Mouse (Mus musculus) cerebellum, postnatal 10 days (tissue): ENCODE results near the gene Gfod1.

Experiments used
- DNase-seq, 2 experiments: peaks; one replicate each; pipeline ENCODE4 v3.0.0; 2021; ENCODE audit warnings: mixed read lengths in 2 of 2

Gfod1 gene

DNA sequence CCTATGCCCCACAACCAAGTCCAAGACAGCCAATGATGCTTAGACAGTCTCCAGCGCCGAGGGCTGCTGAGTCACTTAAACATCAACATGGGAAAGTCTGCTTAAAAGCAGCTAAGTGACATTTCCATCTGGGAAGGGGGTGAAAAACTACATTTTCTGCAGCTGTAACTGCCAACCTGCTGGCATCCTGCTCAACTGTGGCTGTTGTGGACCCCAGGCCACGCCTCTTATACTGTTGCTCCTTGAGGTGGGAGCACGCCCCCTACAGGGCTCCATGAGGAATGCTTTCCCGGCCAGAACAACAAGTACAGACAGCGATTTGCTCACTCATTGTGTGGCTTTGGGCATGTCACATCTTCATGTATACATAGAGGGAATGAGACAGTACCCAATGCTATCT, 106.8 kb downstream of the Gfod1 start:
- DNase-seq = no peak

DNA sequence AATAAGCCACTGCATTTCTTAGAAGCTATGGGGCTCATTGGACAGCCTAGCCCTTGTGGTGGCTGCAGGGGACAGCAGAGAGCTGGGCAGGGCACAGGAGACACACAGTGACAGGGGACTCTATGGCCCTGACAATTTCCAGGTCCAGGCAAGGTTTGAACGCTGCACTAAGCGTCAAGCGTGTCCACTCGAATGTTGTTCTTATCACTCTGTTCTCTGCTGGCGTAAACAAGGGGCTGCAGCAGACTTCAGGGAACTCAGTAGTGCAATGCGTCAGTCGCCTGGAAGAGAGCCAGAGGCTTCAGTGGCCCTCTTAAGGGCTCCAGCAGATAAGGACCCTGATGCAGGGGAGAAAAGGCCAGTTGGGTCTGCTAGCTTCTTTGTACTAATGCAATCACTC, 108.0 kb downstream of the Gfod1 start:
- peak; percentile 19 to 41 for DNase-seq

DNA sequence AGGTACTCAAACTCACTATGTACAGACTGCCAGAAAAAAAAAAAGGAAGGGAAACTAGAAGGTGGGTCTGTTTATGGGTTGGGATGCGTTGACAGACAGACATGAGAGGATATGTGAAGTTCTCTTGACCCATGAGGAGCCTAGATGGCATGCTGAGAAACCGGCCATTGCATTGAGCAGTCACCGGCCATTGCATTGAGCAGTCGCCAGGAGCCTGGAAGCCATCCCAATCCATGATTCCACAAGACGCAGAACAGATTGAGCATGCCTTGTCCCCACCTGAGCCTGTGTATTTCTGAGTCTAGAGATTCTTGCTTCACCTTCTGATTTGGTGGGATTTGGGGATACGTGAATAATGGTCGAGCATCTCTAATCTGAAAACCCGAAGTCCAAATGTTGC, 110.0 kb downstream of the Gfod1 start:
- DNase-seq = peak; percentile 72 to 74

- no peak for DNase-seq
These were observed 110.7 kb downstream of the Gfod1 start for GRCm38 (mm10) chr13:43193266-43193665.

DNA sequence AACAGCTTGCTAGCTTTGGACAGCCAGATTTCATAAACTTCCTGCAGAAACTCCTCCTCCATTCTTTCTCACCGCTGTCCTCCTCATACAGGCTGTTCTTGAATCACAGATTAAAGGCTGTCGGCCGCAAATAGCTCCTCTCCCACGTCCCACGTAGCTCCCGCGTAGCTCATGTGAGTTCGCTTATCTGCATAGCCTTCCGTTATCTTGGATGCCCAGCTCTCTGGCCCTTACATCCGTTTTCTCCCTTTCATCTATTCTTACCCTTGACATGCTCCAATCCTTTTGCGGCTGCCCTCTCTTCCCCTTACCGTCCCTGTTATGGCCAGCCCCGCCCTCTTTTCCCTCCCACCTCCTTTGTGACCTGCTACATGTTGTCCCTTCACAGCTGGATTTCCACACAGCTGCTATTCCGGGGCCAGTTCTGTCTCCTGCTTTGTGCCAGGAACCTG, 112.2 kb downstream of the Gfod1 start:
- DNase-seq = no peak

- no peak for DNase-seq
These were observed 112.7 kb downstream of the Gfod1 start for GRCm38 (mm10) chr13:43191290-43191689.

- DNase-seq = no peak
These were observed 116.2 kb downstream of the Gfod1 start for GRCm38 (mm10) chr13:43187736-43188135.

DNA sequence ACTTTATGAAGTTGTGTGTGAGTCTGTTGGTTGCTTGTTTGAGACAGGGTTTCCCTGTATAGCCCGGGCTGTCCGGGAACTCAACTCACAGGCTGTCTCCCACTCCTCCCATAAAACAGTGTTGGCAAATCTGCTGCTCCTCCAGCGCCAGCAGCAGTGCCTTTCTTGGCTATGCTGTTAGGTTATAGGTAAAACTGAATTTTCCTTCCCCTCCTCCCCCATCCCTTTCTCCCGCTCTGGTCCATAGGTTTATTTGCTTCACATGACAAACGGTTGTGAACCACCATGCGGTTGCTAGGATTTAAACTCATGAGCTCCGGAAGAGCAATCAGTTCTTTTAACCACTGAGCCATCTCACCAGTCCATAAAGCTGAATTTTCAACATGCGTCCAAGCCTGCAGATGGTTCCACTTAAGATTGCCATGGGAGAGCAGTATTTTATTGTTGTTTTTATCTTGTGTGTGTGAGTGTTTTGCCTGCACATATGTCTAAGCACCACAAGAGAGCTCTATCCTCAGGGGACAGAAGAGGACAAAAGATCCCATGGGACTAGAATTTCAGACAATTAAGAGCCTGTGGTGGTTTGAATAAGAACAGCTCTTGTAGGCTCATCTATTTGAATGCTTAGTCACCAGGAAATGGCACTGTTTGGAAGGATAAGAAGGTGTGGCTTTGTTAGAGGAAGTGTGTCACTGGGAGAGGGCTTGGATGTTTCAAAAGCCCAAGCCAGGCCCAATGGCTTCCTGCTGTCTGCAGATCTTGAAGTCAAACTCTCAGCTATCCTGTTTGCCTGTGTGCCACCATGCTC, 120.5 kb downstream of the Gfod1 start:
- no peak for DNase-seq

DNA sequence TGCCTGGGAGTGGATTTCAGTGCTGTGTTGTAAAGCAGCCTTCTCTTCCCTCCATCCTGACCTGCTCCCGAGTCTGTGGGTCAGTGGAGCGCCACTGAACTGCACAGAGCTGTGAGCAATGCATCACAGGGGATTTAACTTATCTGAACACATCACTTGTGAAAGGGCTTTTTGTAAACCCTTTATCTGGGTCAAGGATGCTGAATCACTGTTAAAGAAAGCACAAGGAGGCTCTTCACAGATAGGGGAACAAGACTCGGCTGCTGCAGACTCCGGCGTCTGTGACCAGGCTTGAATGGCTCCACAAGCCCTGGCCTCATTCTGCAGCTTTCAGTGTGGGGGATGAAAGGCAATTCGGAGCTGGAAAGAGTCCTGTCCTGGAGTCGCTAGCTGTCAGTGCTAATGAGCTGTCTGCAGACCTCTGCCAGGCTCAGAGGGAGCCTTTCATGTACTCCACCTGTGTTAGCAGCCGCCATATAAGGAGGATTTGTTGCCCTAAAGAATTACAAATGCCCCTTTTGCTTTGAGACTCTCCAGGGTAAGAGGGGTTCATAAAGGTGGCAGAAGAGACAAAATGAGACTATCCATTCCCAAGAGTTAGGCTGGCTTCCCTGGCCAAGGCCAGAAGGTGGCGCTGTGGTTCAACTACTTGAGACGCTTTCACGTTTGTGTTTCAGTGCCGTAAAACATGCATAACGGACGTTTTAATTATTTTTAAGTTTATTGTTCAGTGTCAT, 121.3 kb downstream of the Gfod1 start:
- DNase-seq = peak; percentile 92 to 94

- DNase-seq = no peak
These were observed 122.9 kb downstream of the Gfod1 start for GRCm38 (mm10) chr13:43181104-43181503.

DNA sequence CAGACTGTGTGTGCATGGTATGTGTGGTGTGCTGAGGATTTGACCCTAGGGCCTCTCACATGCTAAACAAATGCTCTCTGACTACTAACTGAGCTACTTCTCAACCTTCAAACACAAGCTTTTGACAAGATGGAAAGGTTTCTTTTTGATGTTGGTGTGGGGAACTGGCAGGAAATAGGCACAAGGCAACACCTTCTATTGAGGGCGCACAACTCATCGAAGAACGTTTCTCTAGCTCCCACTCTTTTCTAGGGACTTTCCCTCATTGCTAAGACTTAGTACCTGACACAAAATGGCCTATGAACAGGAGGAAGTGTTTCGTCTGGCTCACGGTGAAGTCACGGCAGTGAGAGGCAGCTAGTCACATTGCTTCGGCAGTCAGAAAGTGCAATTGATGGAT, 126.7 kb downstream of the Gfod1 start:
- no peak for DNase-seq

DNA sequence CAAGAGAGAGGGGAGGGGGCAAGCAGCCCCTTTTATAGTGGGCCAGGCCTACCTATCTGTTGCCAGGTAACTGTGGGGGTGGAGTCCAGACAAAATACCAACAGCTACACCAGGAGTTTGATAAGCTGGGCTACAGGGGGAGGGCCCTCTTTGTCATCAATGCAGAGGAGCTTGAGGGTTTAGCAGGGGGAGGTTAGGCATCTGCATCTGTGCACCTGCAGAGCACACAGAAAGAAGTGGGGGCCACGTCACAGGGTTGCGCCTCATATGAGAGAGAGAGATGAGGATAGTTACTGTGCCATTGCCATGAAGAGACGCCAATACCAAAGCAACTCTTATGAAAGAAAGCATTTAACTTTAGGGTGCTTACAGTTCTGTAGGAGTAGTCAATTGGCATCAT, 127.3 kb downstream of the Gfod1 start:
- DNase-seq = no peak

GRCm38 (mm10) chr13:43173262-43173661, 130.7 kb downstream of the Gfod1 start:
- DNase-seq = peak; percentile 88 to 92

DNA sequence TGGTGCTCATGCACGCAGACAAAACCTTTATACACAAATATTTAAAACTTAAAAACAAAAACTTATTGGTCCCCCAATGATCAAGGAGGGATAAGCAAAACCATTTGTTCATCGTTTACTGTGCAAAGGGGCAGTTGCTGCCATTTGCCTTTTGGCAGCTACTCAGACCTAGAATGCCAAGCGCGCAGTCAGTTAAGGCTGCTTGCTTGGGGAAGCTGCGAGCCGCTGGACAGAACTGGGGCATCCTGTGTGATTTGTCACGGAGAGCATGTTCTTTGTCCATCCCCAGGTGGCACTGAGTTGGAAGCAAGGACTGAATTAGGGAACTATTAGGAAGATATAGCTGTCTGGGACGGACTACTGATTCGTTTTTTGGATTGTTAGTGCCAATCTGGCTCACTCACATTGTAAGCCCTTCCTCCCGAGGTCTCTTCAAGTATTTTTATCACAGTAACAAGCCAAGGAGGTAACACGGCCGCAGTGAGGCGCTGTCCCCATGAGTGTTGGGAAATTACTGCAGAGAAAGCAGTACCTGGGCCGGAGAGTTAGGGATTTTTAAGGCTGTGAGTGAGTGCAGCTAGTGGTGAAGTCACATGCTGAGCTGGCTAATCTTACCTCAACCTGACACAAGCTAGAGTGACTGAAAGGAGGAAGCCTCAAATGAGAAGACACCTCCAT, 131.8 kb downstream of the Gfod1 start:
- DNase-seq = peak; percentile 53 to 54

DNA sequence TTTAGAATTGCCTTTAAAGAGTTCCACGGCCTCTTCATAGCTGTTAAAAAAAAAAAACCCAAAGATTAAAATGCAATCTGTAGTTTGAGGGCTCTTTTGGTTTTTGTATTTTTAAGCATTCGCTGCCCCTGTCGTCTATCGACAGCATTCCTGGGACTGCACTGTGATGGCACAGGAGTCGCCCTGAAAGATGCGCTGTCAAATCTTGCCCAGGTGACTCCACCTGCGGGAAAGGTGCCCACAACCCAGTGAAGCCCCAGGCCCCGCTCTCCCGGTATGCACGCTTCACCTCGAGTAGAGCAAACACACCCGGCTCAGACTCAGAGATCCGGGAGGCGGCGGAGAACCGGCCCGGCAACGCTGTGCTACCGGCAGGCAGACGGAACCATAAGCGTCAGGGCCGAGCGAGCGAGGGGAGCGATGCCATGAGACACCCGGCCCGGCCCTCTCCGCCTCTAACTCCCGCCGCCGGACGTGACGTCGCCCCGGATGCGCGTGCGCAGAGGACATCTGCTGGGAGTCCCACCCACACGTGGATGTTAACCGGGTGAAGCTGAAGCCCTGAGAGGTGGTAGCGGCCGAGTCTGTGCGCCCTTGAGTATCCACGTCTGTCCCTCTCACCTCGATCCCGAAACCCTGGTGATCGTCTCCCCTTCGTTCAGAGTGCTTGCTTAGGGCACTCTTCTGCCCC, 132.8 kb downstream of the Gfod1 start, which contains the start of gene Tbc1d7:
Gene Tbc1d7, minus strand, starts transcription at position 482 of the 691 bp plus-strand sequence.
- peak; percentile 99 to 100 for DNase-seq

- DNase-seq = peak; percentile 69 to 73
These were observed 136.3 kb downstream of the Gfod1 start for GRCm38 (mm10) chr13:43167721-43168120.

DNA sequence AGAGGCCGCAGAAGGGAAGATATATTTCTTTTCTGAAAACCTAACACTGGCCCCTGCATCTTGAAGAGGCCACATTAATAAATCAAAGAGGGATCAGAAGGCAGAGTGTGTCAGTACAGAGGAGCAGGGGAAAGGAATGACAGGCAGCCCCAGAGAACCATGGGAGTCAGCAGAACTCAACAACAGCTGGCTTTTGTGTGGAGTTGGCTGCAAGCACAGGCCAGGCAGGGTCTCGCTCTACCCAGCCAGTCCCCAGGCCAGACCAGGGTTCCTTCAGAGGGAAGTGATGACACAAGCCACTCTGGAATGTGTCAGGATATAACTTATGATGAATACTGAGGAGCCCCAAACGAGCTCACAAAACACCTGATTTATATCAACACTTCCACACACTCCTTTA, 144.5 kb downstream of the Gfod1 start:
- DNase-seq = no peak

- no peak for DNase-seq
These were observed 145.7 kb downstream of the Gfod1 start for GRCm38 (mm10) chr13:43158281-43158680.

DNA sequence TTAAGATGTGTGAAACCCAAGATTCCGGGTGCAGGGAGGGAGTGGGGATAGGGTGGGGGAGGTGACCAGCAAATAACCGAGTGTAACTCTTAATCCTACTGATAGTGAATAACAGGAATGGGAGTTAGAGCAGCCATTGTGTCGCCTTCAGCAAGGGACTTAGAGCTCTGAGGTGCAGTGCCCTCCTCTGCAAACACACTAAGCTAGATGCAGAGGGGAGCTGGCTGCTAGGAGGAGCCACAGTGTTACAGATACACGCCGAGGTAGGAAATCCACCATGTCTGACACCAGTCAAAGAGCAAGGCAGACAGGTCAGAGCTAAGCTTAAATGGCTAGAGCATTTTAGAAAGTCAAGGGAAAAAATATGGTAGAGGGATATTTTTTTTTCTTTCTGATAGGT, 146.6 kb downstream of the Gfod1 start:
- DNase-seq = no peak

DNA sequence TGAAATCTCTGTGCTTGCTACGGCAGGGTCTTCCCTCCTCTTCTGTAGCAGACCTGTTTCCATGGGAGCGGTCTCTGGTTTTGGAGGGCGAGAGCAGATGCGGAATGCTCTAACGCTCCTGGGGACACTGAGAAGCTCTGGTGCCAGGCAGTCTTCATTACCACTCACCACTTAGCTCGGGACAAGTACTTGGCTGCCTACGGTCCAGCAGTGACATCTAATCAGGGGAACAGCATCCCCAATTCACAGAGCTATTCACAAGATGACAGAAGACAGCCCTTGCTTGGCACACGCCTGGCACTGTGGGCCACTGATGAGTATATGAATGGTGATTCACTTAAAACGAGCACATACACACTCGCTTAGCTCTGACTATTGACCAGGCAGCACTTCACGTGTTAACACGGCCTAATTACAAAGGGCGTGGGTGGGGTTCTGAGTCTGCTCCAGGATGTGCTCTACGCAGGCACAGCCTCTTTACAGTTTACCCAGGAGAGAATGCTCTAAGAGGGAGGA, 151.9 kb downstream of the Gfod1 start:
- DNase-seq = no peak

- DNase-seq = no peak
These were observed 154.3 kb downstream of the Gfod1 start for GRCm38 (mm10) chr13:43149661-43150060.

DNA sequence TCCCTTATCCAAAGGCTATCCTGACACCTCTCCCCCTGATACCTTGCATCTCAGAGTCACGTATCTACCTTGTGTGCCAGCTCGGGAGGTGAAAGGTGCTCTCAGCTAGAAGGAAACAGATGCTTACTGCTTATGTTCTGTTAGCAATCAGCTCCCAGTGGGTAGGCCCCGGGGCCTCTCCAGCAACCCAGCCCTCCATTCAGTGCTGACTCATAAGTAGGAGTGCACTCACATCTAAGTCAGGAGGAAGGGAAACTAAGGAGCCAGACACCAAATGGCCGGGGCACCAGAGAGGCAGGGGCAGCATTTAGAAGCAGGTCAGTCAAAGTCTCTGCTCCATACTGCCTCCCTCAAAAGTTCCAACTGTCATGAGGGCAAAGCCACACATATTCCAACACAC, 155.3 kb downstream of the Gfod1 start:
- DNase-seq = no peak
